Mouse (Mus musculus) midbrain, embryonic 12.5 days (tissue): ENCODE data around the gene Clic1. TPM values are rescaled to one million over a fixed set of nuclear protein-coding genes. Genes with fewer than 3 reads are reported as not detected.

ENCODE experiments used
- ATAC-seq: fragments of 200-750 bp; cut with Nextera tagmentation; 2 replicates; pipeline ENCODE4 v1.8.0; 2017; ENCODE audit warnings: low read depth, moderate TSS enrichment, moderate library complexity; ENCODE audit not compliant: low FRiP score
- H3K27ac ChIP-seq: fragments of 300-500 bp; sonication (generic); replicated peaks from 2 replicates; pipeline ENCODE4 v1.5.1; 2016; ENCODE audit warnings: mild to moderate bottlenecking
- H3K27me3 ChIP-seq: fragments of 300-500 bp; sonication (generic); 2 replicates; pipeline ENCODE4 v1.6.1; 2016; ENCODE audit warnings: mild to moderate bottlenecking
- H3K36me3 ChIP-seq: fragments of 300-500 bp; sonication (generic); 2 replicates; pipeline ENCODE4 v1.6.1; 2016
- H3K4me1 ChIP-seq: fragments of 300-500 bp; sonication (generic); 2 replicates; pipeline ENCODE4 v1.6.1; 2016
- H3K4me2 ChIP-seq: fragments of 300-500 bp; sonication (generic); replicated peaks from 2 replicates; pipeline ENCODE4 v1.6.1; 2016; ENCODE audit warnings: mild to moderate bottlenecking, moderate library complexity
- H3K4me3 ChIP-seq: fragments of 300-500 bp; sonication (generic); 2 replicates; pipeline ENCODE4 v1.5.1; 2016; ENCODE audit warnings: mild to moderate bottlenecking
- H3K9ac ChIP-seq: fragments of 300-500 bp; sonication (generic); replicated peaks from 2 replicates; pipeline ENCODE4 v1.6.1; 2016; ENCODE audit warnings: mild to moderate bottlenecking, moderate library complexity
- H3K9me3 ChIP-seq: fragments of 300-500 bp; sonication (generic); 2 replicates; pipeline ENCODE4 v1.6.1; 2016; ENCODE audit warnings: mild to moderate bottlenecking
- WGBS: fragments of 180-500 bp; shearing (Covaris S2); methylation state at CpG from one replicate; pipeline ENCODE4 v1.1.7; 2016; 5-methylcytosine and 5-hydroxymethylcytosine counted together
- polyA plus RNA-seq: library from polyadenylated mRNA; unstranded; fragments of >200 nt; fragmentation: Nextera tagmentation; extraction: Ambion mirVana; gene quantifications from 2 replicates; pipeline ENCODE4 v1.2.1, GENCODE M21; 2016

Gene Clic1
- polyA plus RNA-seq, 1 experiment from 2014 or later = 165 TPM

GRCm38 (mm10) chr17:35060071-35060470, 10.3 kb downstream of the Clic1 start:
- Histone ChIP-seq H3K27ac (no peak overlapping the region), H3K4me2 (peak overlapping the region; percentile 81), H3K36me3 (peaks cover 52% of the 10 kb centered on the region), H3K4me1 (peaks cover 36% of the 10 kb centered on the region), H3K4me3 (peak overlapping the region; percentile 68), H3K9me3 (no peaks in the 10 kb centered on the region), H3K9ac (peak overlapping the region; percentile 89), H3K27me3 (peaks cover 23% of the 10 kb centered on the region)
- no peak for ATAC-seq
- WGBS = 26% methylated on average over 14 of the region's 14 CpGs

GRCm38 (mm10) chr17:35060737-35061297, 11.1 kb downstream of the Clic1 start:
- Histone ChIP-seq H3K4me1 (peaks cover 43% of the 10 kb centered on the region), H3K27ac (no peak overlapping the region), H3K36me3 (peaks cover 46% of the 10 kb centered on the region), H3K9me3 (no peaks in the 10 kb centered on the region), H3K4me3 (peak overlapping the region; percentile 68), H3K27me3 (peaks cover 30% of the 10 kb centered on the region), H3K4me2 (peak overlapping the region; percentile 81), H3K9ac (peak overlapping the region; percentile 89)
- no peak for ATAC-seq
- WGBS = 64% methylated on average over 22 of the region's 22 CpGs

- Histone ChIP-seq H3K9me3 (no peaks in the 10 kb centered on the region), H3K4me3 (no peak overlapping the region), H3K9ac (0 out of 2 replicates have a peak overlapping the region, but pooled peaks have one; percentile 11), H3K4me1 (peaks cover 46% of the 10 kb centered on the region), H3K27ac (no peak overlapping the region), H3K27me3 (peaks cover 35% of the 10 kb centered on the region), H3K4me2 (peak overlapping the region; percentile 81; the same call in 1 of the 2 replicates), H3K36me3 (peaks cover 42% of the 10 kb centered on the region)
- 87% methylated on average over 8 of the region's 8 CpGs for WGBS
- no peak for ATAC-seq
Observed at GRCm38 (mm10) chr17:35061299-35061698, 11.5 kb downstream of the Clic1 start.

GRCm38 (mm10) chr17:35063466-35063865, 13.7 kb downstream of the Clic1 start:
- no peak overlapping the region for H3K4me2 ChIP-seq
- H3K4me1 ChIP-seq = peaks cover 43% of the 10 kb centered on the region
- H3K9me3 ChIP-seq = no peaks in the 10 kb centered on the region
- H3K27me3 ChIP-seq = peaks cover 48% of the 10 kb centered on the region
- 90% methylated on average over 3 of the region's 3 CpGs for WGBS
- no peak for ATAC-seq
- peaks cover 32% of the 10 kb centered on the region for H3K36me3 ChIP-seq
- H3K4me3 ChIP-seq = no peak overlapping the region
- H3K27ac ChIP-seq = no peak overlapping the region
- H3K9ac ChIP-seq = no peak overlapping the region

GRCm38 (mm10) chr17:35064378-35064877, 14.7 kb downstream of the Clic1 start:
- Histone ChIP-seq H3K27ac (peak overlapping the region; percentile 22; the same call in 1 of the 2 replicates), H3K9ac (peak overlapping the region; percentile 47), H3K4me2 (peak overlapping the region; percentile 55), H3K9me3 (no peaks in the 10 kb centered on the region), H3K36me3 (peaks cover 32% of the 10 kb centered on the region), H3K4me3 (no peak overlapping the region), H3K4me1 (peaks cover 41% of the 10 kb centered on the region), H3K27me3 (peaks cover 48% of the 10 kb centered on the region)
- ATAC-seq = no peak
- 38% methylated on average over 10 of the region's 10 CpGs for WGBS

GRCm38 (mm10) chr17:35064951-35065947, 15.5 kb downstream of the Clic1 start, which contains the start of gene Ly6g6c:
Ly6g6c (plus strand) TSS chr17:35065388.
- Histone ChIP-seq H3K4me2 (peak within 1 kb of the TSS; percentile 55), H3K9me3 (no peaks in the 10 kb centered on the region), H3K9ac (peak within 1 kb of the TSS; percentile 47), H3K36me3 (peaks cover 30% of the 10 kb centered on the region), H3K4me1 (peaks cover 36% of the 10 kb centered on the region), H3K27ac (peak within 1 kb of the TSS; percentile 22; the same call in 1 of the 2 replicates), H3K27me3 (peaks cover 48% of the 10 kb centered on the region), H3K4me3 (peak within 1 kb of the TSS; percentile 31)
- under 1% methylated on average over 48 of the region's 48 CpGs for WGBS
- ATAC-seq = no peak

- H3K27ac ChIP-seq = no peak within 1 kb of the TSS
- peaks cover 22% of the 10 kb centered on the region for H3K36me3 ChIP-seq
Observed at GRCm38 (mm10) chr17:35066084-35066483, 16.3 kb downstream of the Clic1 start, which contains the start of gene Mpig6b. Mpig6b (minus strand) TSS chr17:35066184.

GRCm38 (mm10) chr17:35068213-35068914, 18.6 kb downstream of the Clic1 start:
- Histone ChIP-seq H3K9me3 (no peaks in the 10 kb centered on the region), H3K27ac (no peak overlapping the region), H3K9ac (no peak overlapping the region), H3K4me3 (no peak overlapping the region), H3K4me2 (no peak overlapping the region), H3K27me3 (peaks cover 43% of the 10 kb centered on the region), H3K36me3 (0 out of 2 replicates have a peak, but pooled peaks cover 2% of the 10 kb centered on the region), H3K4me1 (peaks cover 21% of the 10 kb centered on the region)
- no peak for ATAC-seq
- 85% methylated on average over 17 of the region's 17 CpGs for WGBS

More at GRCm38 (mm10) chr17:35066084-35066483, 16.3 kb downstream of the Clic1 start, which contains the start of gene Mpig6b:
- Histone ChIP-seq H3K4me3 (peak within 1 kb of the TSS; percentile 31), H3K4me2 (peak within 1 kb of the TSS; percentile 55), H3K27me3 (peaks cover 48% of the 10 kb centered on the region), H3K9ac (peak within 1 kb of the TSS; percentile 44; the same call in 1 of the 2 replicates), H3K4me1 (peaks cover 27% of the 10 kb centered on the region), H3K9me3 (no peaks in the 10 kb centered on the region)
- 45% methylated on average over 10 of the region's 10 CpGs for WGBS
- no peak for ATAC-seq

GRCm38 (mm10) chr17:35070556-35071229, 20.9 kb downstream of the Clic1 start:
- Histone ChIP-seq H3K9me3 (no peaks in the 10 kb centered on the region), H3K4me2 (no peak overlapping the region), H3K9ac (no peak overlapping the region), H3K27ac (no peak overlapping the region), H3K4me1 (peaks cover 4% of the 10 kb centered on the region), H3K36me3 (no peaks in the 10 kb centered on the region), H3K4me3 (no peak overlapping the region), H3K27me3 (peaks cover 19% of the 10 kb centered on the region)
- 67% methylated on average over 6 of the region's 6 CpGs for WGBS
- ATAC-seq = no peak

GRCm38 (mm10) chr17:35071454-35071853, 21.7 kb downstream of the Clic1 start:
- 84% methylated on average over 9 of the region's 9 CpGs for WGBS

GRCm38 (mm10) chr17:35074097-35074496, 24.3 kb downstream of the Clic1 start:
- no peaks in the 10 kb centered on the region for H3K9me3 ChIP-seq
- no peak overlapping the region for H3K4me2 ChIP-seq
- ATAC-seq = no peak
- no peaks in the 10 kb centered on the region for H3K36me3 ChIP-seq
- peaks cover 18% of the 10 kb centered on the region for H3K4me1 ChIP-seq
- H3K9ac ChIP-seq = no peak overlapping the region
- no peak overlapping the region for H3K4me3 ChIP-seq
- no peak overlapping the region for H3K27ac ChIP-seq
- 55% methylated on average over 17 of the region's 17 CpGs for WGBS
- peaks cover 7% of the 10 kb centered on the region; the same call in 1 of the 2 replicates for H3K27me3 ChIP-seq

More at GRCm38 (mm10) chr17:35071454-35071853, 21.7 kb downstream of the Clic1 start:
- Histone ChIP-seq H3K4me2 (no peak overlapping the region), H3K36me3 (no peaks in the 10 kb centered on the region), H3K4me1 (peaks cover 2% of the 10 kb centered on the region), H3K9me3 (no peaks in the 10 kb centered on the region), H3K9ac (no peak overlapping the region), H3K27ac (no peak overlapping the region), H3K4me3 (no peak overlapping the region), H3K27me3 (peaks cover 12% of the 10 kb centered on the region)
- no peak for ATAC-seq
